In the genomic region with DNA sequence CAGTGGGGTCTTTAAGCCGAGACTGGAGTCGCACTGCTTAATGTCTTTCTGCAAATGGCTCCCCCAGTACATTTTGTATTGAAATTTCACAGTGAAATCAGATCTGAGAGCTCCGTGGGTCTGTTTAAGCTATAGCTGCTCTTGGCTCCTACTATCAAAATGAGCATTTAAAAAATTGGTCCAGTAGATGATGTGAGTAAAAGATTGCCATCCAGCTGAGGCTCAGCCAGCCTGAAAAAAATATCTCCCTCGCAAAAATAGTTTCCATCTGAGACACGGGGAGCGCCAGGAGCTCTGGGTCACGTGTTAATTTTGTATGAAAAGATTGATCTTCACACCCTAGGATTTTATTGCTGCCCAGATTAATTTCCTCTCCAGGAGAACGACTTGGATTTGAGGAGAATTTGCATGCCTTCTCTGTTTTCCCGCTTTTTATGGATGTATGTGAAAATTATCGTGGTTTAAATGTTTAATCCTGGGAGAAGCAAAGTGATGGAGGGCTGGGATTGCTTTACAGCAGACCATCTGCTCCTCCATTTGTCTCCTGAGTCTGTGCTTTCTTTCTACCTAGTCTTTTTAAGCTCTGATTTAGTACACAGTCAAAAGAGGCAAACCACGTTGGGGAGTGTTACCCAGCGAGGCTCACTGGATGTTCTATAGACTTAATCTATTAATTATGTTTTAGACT, we compare ENCODE assay signal across 22 mouse cellular contexts. TPM values are rescaled to one million over a fixed set of nuclear protein-coding genes. Genes with fewer than 3 reads are reported as not detected.
DNase-seq lines count a peak whose midpoint lies in the region; ATAC-seq lines count a peak whose summit lies in the region.
"Had no signal": no experiment of that assay in that cellular context is flagged by ENCODE, and none has a peak within 500 bp of the region (broad histone marks: within the 10 kb centered on the region; RNA-seq: fewer than 3 reads in every experiment).

No protein-coding gene starts in this region.

- no peak overlapping the region for H3K9ac ChIP-seq in forebrain, embryonic 16.5 days (replicated peaks; ENCODE audit: low read depth, low read length)
- H3K9ac ChIP-seq in forebrain, embryonic 12.5 days = no peak overlapping the region
- no peak overlapping the region for H3K9ac ChIP-seq in limb, embryonic 12.5 days (replicated peaks)
- H3K9ac ChIP-seq in hindbrain, embryonic 16.5 days (ENCODE audit: low read depth, low read length) = no peak overlapping the region
- H3K9ac ChIP-seq: liver, embryonic 15.5 days had no signal

- no peaks in the 10 kb centered on the region for H3K9me3 ChIP-seq in forebrain, embryonic 16.5 days (ENCODE audit: control insufficient read depth, low read length)
- no peaks in the 10 kb centered on the region for H3K9me3 ChIP-seq in forebrain, embryonic 12.5 days
- no peaks in the 10 kb centered on the region for H3K9me3 ChIP-seq in limb, embryonic 12.5 days
- no peaks in the 10 kb centered on the region for H3K9me3 ChIP-seq in limb, embryonic 10.5 days (replicated peaks)
- no peaks in the 10 kb centered on the region for H3K9me3 ChIP-seq in hindbrain, embryonic 16.5 days (ENCODE audit: control insufficient read depth, low read length)
- H3K9me3 ChIP-seq: liver, embryonic 15.5 days had no signal

- peaks cover 11% of the 10 kb centered on the region for H3K4me1 ChIP-seq in forebrain, embryonic 16.5 days (replicated peaks; ENCODE audit: control insufficient read depth, insufficient read depth, low read length)
- no peaks in the 10 kb centered on the region; the same call in 1 of the 2 replicates for H3K4me1 ChIP-seq in forebrain, embryonic 12.5 days
- peaks cover 27% of the 10 kb centered on the region for H3K4me1 ChIP-seq in limb, embryonic 12.5 days (replicated peaks)
- peaks cover 16% of the 10 kb centered on the region for H3K4me1 ChIP-seq in limb, embryonic 10.5 days
- H3K4me1 ChIP-seq in hindbrain, embryonic 16.5 days (ENCODE audit: control insufficient read depth, insufficient read depth, low read depth, low read length) = no peaks in the 10 kb centered on the region; the same call in none of the 2 replicates
- H3K4me1 ChIP-seq: liver, embryonic 15.5 days had no signal

- no peaks in the 10 kb centered on the region for H3K36me3 ChIP-seq in forebrain, embryonic 16.5 days (ENCODE audit: control insufficient read depth, insufficient read depth)
- H3K36me3 ChIP-seq in forebrain, embryonic 12.5 days (replicated peaks) = no peaks in the 10 kb centered on the region
- no peaks in the 10 kb centered on the region for H3K36me3 ChIP-seq in limb, embryonic 12.5 days
- no peaks in the 10 kb centered on the region for H3K36me3 ChIP-seq in limb, embryonic 10.5 days
- H3K36me3 ChIP-seq in hindbrain, embryonic 16.5 days (ENCODE audit: control insufficient read depth, insufficient read depth, low read length) = no peaks in the 10 kb centered on the region
- H3K36me3 ChIP-seq: liver, embryonic 15.5 days had no signal

- no peak for DNase-seq in limb, embryonic 10.5 days (ENCODE audit: low spot score)
- DNase-seq in adrenal gland, adult 18-20 months (ENCODE audit: low spot score in 2 of 2) = no peak
- DNase-seq: B cell, adult 2 months; heart, adult 18-20 months; lung, postnatal 14 days; thymus, postnatal 36 days had no signal

- no peak overlapping the region for H3K4me2 ChIP-seq in forebrain, embryonic 16.5 days (ENCODE audit: low read length)
- no peak overlapping the region for H3K4me2 ChIP-seq in forebrain, embryonic 12.5 days
- H3K4me2 ChIP-seq in limb, embryonic 12.5 days = no peak overlapping the region
- 0 out of 2 replicates have a peak overlapping the region, but pooled peaks have one; percentile 25 for H3K4me2 ChIP-seq in hindbrain, embryonic 16.5 days (ENCODE audit: low read length)
- H3K4me2 ChIP-seq: liver, embryonic 15.5 days had no signal

- H3K27me3 ChIP-seq in forebrain, embryonic 16.5 days (replicated peaks; ENCODE audit: control insufficient read depth, insufficient read depth, low read length) = no peaks in the 10 kb centered on the region
- no peaks in the 10 kb centered on the region for H3K27me3 ChIP-seq in forebrain, embryonic 12.5 days
- no peaks in the 10 kb centered on the region for H3K27me3 ChIP-seq in limb, embryonic 12.5 days
- no peaks in the 10 kb centered on the region for H3K27me3 ChIP-seq in limb, embryonic 10.5 days (ENCODE audit: low read depth, poor library complexity, severe bottlenecking)
- H3K27me3 ChIP-seq in hindbrain, embryonic 16.5 days (replicated peaks; ENCODE audit: control insufficient read depth, insufficient read depth, low read length) = no peaks in the 10 kb centered on the region
- H3K27me3 ChIP-seq: liver, embryonic 15.5 days; Patski had no signal

- no peak overlapping the region for H3K4me3 ChIP-seq in forebrain, embryonic 16.5 days (replicated peaks; ENCODE audit: low read length)
- H3K4me3 ChIP-seq in forebrain, embryonic 12.5 days (replicated peaks) = no peak overlapping the region
- H3K4me3 ChIP-seq in limb, embryonic 12.5 days (replicated peaks) = no peak overlapping the region
- no peak overlapping the region for H3K4me3 ChIP-seq in limb, embryonic 10.5 days
- no peak overlapping the region for H3K4me3 ChIP-seq in hindbrain, embryonic 16.5 days (ENCODE audit: low read length)
- H3K4me3 ChIP-seq: erythroblast, embryonic 14.5 days; liver, embryonic 15.5 days had no signal

- peak; percentile 58 for ATAC-seq in forebrain, embryonic 16.5 days
- ATAC-seq in forebrain, embryonic 12.5 days (ENCODE audit: low FRiP score) = no peak
- no peak for ATAC-seq in limb, embryonic 12.5 days (ENCODE audit: insufficient number of reproducible peaks, insufficient read depth, low FRiP score, low TSS enrichment, low read depth)
- ATAC-seq in hindbrain, embryonic 16.5 days = peak; percentile 35; the same call in 1 of the 2 replicates
- no peak for ATAC-seq in inflammation-experienced regulatory T-cells, adult 6 months
- ATAC-seq: Patski had no signal

- 51% methylated on average over 12 of the region's 12 CpGs for WGBS in forebrain, embryonic 16.5 days
- WGBS in forebrain, embryonic 12.5 days = 71% methylated on average over 12 of the region's 12 CpGs
- 41% methylated on average over 12 of the region's 12 CpGs for WGBS in limb, embryonic 12.5 days
- WGBS in limb, embryonic 10.5 days = 66% methylated on average over 12 of the region's 12 CpGs
- WGBS in hindbrain, embryonic 16.5 days = 48% methylated on average over 12 of the region's 12 CpGs

- no peak overlapping the region for H3K27ac ChIP-seq in forebrain, embryonic 16.5 days (ENCODE audit: low read length)
- H3K27ac ChIP-seq in forebrain, embryonic 12.5 days = no peak overlapping the region
- H3K27ac ChIP-seq in limb, embryonic 12.5 days = peak overlapping the region; percentile 12
- no peak overlapping the region for H3K27ac ChIP-seq in limb, embryonic 10.5 days
- no peak overlapping the region; the same call in 1 of the 2 replicates for H3K27ac ChIP-seq in hindbrain, embryonic 16.5 days (ENCODE audit: low read depth, low read length)
- H3K27ac ChIP-seq: liver, embryonic 15.5 days had no signal

RNA-seq across cellular contexts. Expression of a gene that starts 32.7 kb away (rescaled TPM):
- not detected in 2 replicates for polyA plus RNA-seq in forebrain, embryonic 16.5 days (2015; fragmentation: Nextera tagmentation; extraction: Ambion mirVana)
- polyA plus RNA-seq in forebrain, embryonic 12.5 days (2016; fragmentation: Nextera tagmentation; extraction: Ambion mirVana) = not detected in 2 replicates
- not detected in 2 replicates for polyA plus RNA-seq in limb, embryonic 12.5 days (2016; fragmentation: Nextera tagmentation; extraction: Ambion mirVana)
- polyA plus RNA-seq in limb, embryonic 10.5 days (2016; fragmentation: Nextera tagmentation; extraction: Ambion mirVana) = not detected in 2 replicates
- polyA plus RNA-seq in hindbrain, embryonic 16.5 days (2015; fragmentation: Nextera tagmentation; extraction: Ambion mirVana) = not detected in 2 replicates
- not detected for polyA plus RNA-seq in inflammation-experienced regulatory T-cells, adult 6 months (2017; shearing (Covaris generic))
- not detected for total RNA-seq in adrenal gland, adult 18-20 months (2021)
- total RNA-seq: gastrocnemius, adult 18-20 months; heart, adult 18-20 months; left cerebral cortex, postnatal 25 days had no signal
- polyA plus RNA-seq: cortical plate, adult 2 months; erythroblast, embryonic 14.5 days; heart, postnatal 0 days; intestine, embryonic 14.5 days; kidney, embryonic 14.5 days; liver, embryonic 15.5 days; Patski; spleen, adult 2 months; stomach, embryonic 16.5 days had no signal

Comparison
In these comparisons a context has a peak if more than half of its experiments do, and no peak if none do; other contexts are left out.
1. ATAC-seq: peak in forebrain, embryonic 16.5 days (single experiment) and hindbrain, embryonic 16.5 days (single experiment); none in forebrain, embryonic 12.5 days (single experiment), limb, embryonic 12.5 days (single experiment) and inflammation-experienced regulatory T-cells, adult 6 months (single experiment).